Mouse (Mus musculus) ES-E14 (cell line): ENCODE measurements around the gene Fam198b. TPM values are rescaled to one million over a fixed set of nuclear protein-coding genes. Genes with fewer than 3 reads are reported as not detected.
A peak's percentile ranks its signal among the peaks of the same experiment; 100 is the strongest.

ENCODE experiments used
- DNase-seq: peaks from one replicate; pipeline ENCODE4 v3.0.0-alpha.2; 2013; ENCODE audit warnings: low read depth, low spot score
- H3K27ac ChIP-seq: 2 replicates; pipeline ENCODE4 v1.5.1; 2012; ENCODE audit warnings: low read depth, mild to moderate bottlenecking, low read length, moderate library complexity, mixed read lengths; ENCODE audit not compliant: poor library complexity, insufficient read depth, severe bottlenecking
- H3K36me3 ChIP-seq: 2 replicates; pipeline ENCODE4 v1.6.1; 2012; ENCODE audit warnings: mild to moderate bottlenecking, low read length, moderate library complexity, mixed read lengths; ENCODE audit not compliant: control insufficient read depth, poor library complexity, insufficient read depth, severe bottlenecking
- H3K4me1 ChIP-seq, 2 experiments: fragments of 150-350 bp in 1 of 2; sonication (generic) in 1 of 2; 2 replicates each; pipeline ENCODE4 v1.6.1; 2012; ENCODE audit warnings: low read length in 2 of 2, mild to moderate bottlenecking in 1 of 2, mixed read lengths in 1 of 2; ENCODE audit not compliant: control insufficient read depth in 2 of 2, insufficient read depth in 2 of 2, poor library complexity in 1 of 2
- H3K4me3 ChIP-seq, 2 experiments: fragments of 150-350 bp in 1 of 2; sonication (generic) in 1 of 2; 2 replicates each; pipeline ENCODE4 v1.5.1; 2012; ENCODE audit warnings: low read length in 2 of 2, low read depth in 1 of 2, mild to moderate bottlenecking in 1 of 2, mixed read lengths in 1 of 2; ENCODE audit not compliant: insufficient read depth in 1 of 2, poor library complexity in 1 of 2, severe bottlenecking in 1 of 2
- H3K9ac ChIP-seq: 2 replicates; pipeline ENCODE4 v1.6.1; 2012; ENCODE audit warnings: low read depth, mild to moderate bottlenecking, low read length, mixed read lengths; ENCODE audit not compliant: poor library complexity, insufficient read depth, severe bottlenecking
- H3K9me3 ChIP-seq: fragments of 150-350 bp; sonication (generic); 2 replicates; pipeline ENCODE4 v1.6.1; 2012; ENCODE audit warnings: low read depth, mild to moderate bottlenecking, low read length; ENCODE audit not compliant: control insufficient read depth, insufficient read depth
- CHD2 ChIP-seq: IDR thresholded peaks from 2 replicates; pipeline ENCODE4 v1.6.1; 2014; ENCODE audit warnings: mild to moderate bottlenecking, low read depth, low read length, inconsistent platforms
- HCFC1 ChIP-seq: IDR thresholded peaks from 2 replicates; pipeline ENCODE4 v1.6.1; 2012; ENCODE audit warnings: low read length, inconsistent platforms, borderline replicate concordance; ENCODE audit not compliant: insufficient read depth
- MAFK ChIP-seq: IDR thresholded peaks from 2 replicates; pipeline ENCODE4 v1.6.1; 2014; ENCODE audit warnings: mild to moderate bottlenecking, low read depth, low read length, inconsistent platforms; ENCODE audit not compliant: insufficient read depth
- ZC3H11A ChIP-seq: IDR thresholded peaks from 2 replicates; pipeline ENCODE4 v1.6.1; 2012; ENCODE audit warnings: low read depth, mild to moderate bottlenecking, inconsistent platforms, low read length, borderline replicate concordance
- ZNF384 ChIP-seq: IDR thresholded peaks from 2 replicates; pipeline ENCODE4 v1.6.1; 2012; ENCODE audit warnings: low read depth, low read length, inconsistent platforms
- in situ Hi-C, 2 experiments: fragments of 600-800 bp; cut with MboI; formaldehyde crosslinking; loops; one replicate each; pipeline ENCODE4 v1.15.1; 2025; ENCODE audit warnings: low sequenced_read_pairs in 2 of 2, inconsistent platforms in 1 of 2; ENCODE audit not compliant: unreplicated experiment in 2 of 2
- total RNA-seq: library from RNA; depleted of rRNA; stranded (reverse); fragments of 300-350 nt; gene quantifications from 2 replicates; pipeline ENCODE4 v1.2.3, GENCODE M21; 2012

The Fam198b gene
- total RNA-seq, 1 experiment = 16.5 TPM

DNA sequence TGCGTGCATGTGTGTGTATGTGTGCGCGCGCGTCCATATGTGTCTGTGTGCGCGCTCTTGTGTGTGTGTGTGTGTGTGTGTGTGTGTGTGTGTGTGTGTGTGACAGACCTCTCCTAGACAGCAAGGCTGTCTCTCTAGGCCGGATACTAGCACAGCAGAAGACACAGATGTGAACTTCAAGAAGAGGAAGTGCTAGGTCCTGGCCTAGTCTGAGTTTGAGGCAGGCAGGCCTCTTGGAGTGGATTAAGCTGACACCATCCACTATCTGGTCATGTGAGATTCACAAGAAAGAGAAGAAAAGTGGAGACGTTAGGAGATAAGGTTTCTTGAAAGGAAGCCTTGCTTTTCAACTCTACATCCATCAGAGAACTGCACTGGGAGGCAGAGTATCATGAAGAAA lies 40.3 kb upstream of the Fam198b start:
- no peaks in the 10 kb centered on the region for H3K36me3 ChIP-seq
- no peaks in the 10 kb centered on the region for H3K4me1 ChIP-seq
- in situ Hi-C loops = no loop called here
- H3K27ac ChIP-seq = no peak overlapping the region
- no peak overlapping the region for H3K4me3 ChIP-seq
- no peak for TF ChIP-seq MAFK
- TF ChIP-seq HCFC1 = no peak
- TF ChIP-seq CHD2 = no peak
- TF ChIP-seq ZC3H11A = no peak
- no peaks in the 10 kb centered on the region for H3K9me3 ChIP-seq
- no peak for DNase-seq
- H3K9ac ChIP-seq = no peak overlapping the region

GRCm38 (mm10) chr3:79846633-79847032 lies 37.7 kb upstream of the Fam198b start:
- Histone ChIP-seq H3K27ac (no peak overlapping the region), H3K4me1 (no peaks in the 10 kb centered on the region), H3K9ac (no peak overlapping the region), H3K36me3 (no peaks in the 10 kb centered on the region), H3K9me3 (no peaks in the 10 kb centered on the region), H3K4me3 (no peak overlapping the region)
- TF ChIP-seq ZNF384 (no peak), HCFC1 (no peak), CHD2 (no peak), ZC3H11A (no peak), MAFK (no peak)
- in situ Hi-C loops = no loop called here
- DNase-seq = no peak

DNA sequence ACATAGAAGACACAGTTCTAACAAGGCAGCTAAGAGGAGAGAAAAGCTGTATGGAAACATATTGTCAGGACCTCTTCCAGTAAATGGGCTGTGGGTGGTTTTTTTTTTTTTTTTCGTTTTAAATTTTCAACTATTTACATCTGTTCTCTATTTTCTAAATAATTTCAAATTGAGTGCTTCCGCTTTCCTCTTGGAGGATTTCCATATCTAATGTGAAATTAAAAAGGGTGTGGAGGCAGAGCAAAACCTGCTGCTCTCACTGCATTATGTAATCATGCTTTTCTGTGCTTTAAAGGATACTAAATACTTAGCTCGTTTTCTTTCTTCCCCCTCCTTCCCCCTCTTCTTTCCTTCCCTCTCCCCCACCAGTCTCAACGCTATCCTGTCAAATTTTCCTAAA lies 35.5 kb upstream of the Fam198b start:
- no peaks in the 10 kb centered on the region for H3K9me3 ChIP-seq
- H3K9ac ChIP-seq = no peak overlapping the region
- DNase-seq = no peak
- peaks cover 0 to 3% of the 10 kb centered on the region in 2 experiments; a peak in 1 of 4 replicates for H3K4me1 ChIP-seq
- H3K27ac ChIP-seq = no peak overlapping the region
- no peaks in the 10 kb centered on the region for H3K36me3 ChIP-seq
- no peak overlapping the region for H3K4me3 ChIP-seq
- TF ChIP-seq HCFC1 = no peak
- TF ChIP-seq CHD2 = no peak
- no peak for TF ChIP-seq MAFK
- no peak for TF ChIP-seq ZNF384
- TF ChIP-seq ZC3H11A = no peak
- in situ Hi-C loops = no loop called here

GRCm38 (mm10) chr3:79849621-79850020 lies 34.7 kb upstream of the Fam198b start:
- no peaks in the 10 kb centered on the region for H3K36me3 ChIP-seq
- H3K4me3 ChIP-seq = no peak overlapping the region
- H3K9me3 ChIP-seq = no peaks in the 10 kb centered on the region
- in situ Hi-C loops = no loop called here
- peaks cover 0 to 3% of the 10 kb centered on the region in 2 experiments; a peak in 1 of 4 replicates for H3K4me1 ChIP-seq
- no peak for DNase-seq
- H3K27ac ChIP-seq = no peak overlapping the region
- no peak overlapping the region for H3K9ac ChIP-seq
- TF ChIP-seq CHD2 = no peak
- TF ChIP-seq MAFK = no peak
- no peak for TF ChIP-seq ZC3H11A
- TF ChIP-seq HCFC1 = no peak

GRCm38 (mm10) chr3:79850656-79851055 lies 33.7 kb upstream of the Fam198b start:
- Histone ChIP-seq H3K27ac (no peak overlapping the region), H3K9me3 (no peaks in the 10 kb centered on the region), H3K9ac (no peak overlapping the region), H3K36me3 (no peaks in the 10 kb centered on the region), H3K4me1 (peaks cover 0 to 3% of the 10 kb centered on the region in 2 experiments; a peak in 1 of 4 replicates), H3K4me3 (no peak overlapping the region)
- in situ Hi-C loops = no loop called here
- TF ChIP-seq ZNF384 = no peak
- peak; percentile 84 for TF ChIP-seq HCFC1
- DNase-seq = no peak
